Comparison of ENCODE assay signal across 9 mouse cellular contexts in genomic region chr8:72302986-72303612, GRCm38 (mm10). TPM values are rescaled to one million over a fixed set of nuclear protein-coding genes. Genes with fewer than 3 reads are reported as not detected.
A peak's percentile ranks its signal among the peaks of the same experiment; 100 is the strongest.
DNase-seq lines count a peak whose midpoint lies in the region; ATAC-seq and TF ChIP-seq lines count a peak whose summit lies in the region.
"Had no signal": no experiment of that assay in that cellular context is flagged by ENCODE, and none has a peak within 500 bp of the region (broad histone marks: within the 10 kb centered on the region; RNA-seq: fewer than 3 reads in every experiment).

No protein-coding gene starts in this region.

- H3K9ac ChIP-seq in heart, embryonic 13.5 days, result peak overlapping the region; percentile 64
- H3K9ac ChIP-seq: midbrain, embryonic 15.5 days had no signal

- H3K27ac ChIP-seq in gastrocnemius, adult 2 months, result peak overlapping the region; percentile 87
- peak overlapping the region; percentile 75 for H3K27ac ChIP-seq in heart, embryonic 13.5 days (replicated peaks)
- H3K27ac ChIP-seq in small intestine, adult 2 months (ENCODE audit: insufficient read depth, low read depth, low read length), result peak overlapping the region; percentile 90
- H3K27ac ChIP-seq: midbrain, embryonic 15.5 days had no signal

- TF ChIP-seq POLR2A in small intestine, adult 2 months (IDR thresholded peaks at IDR 0.05; ENCODE audit: low read depth, low read length), result no peak

- no peak for TF ChIP-seq CTCF in gastrocnemius, adult 2 months (IDR thresholded peaks at IDR 0.05)
- TF ChIP-seq CTCF in small intestine, adult 2 months (IDR thresholded peaks at IDR 0.05; ENCODE audit: extremely low read depth, insufficient read length, insufficient replicate concordance, low read depth, low read length), result no peak

- WGBS in heart, embryonic 13.5 days, result 48% methylated on average over 8 of the region's 8 CpGs
- WGBS in small intestine, adult 2 months, result 54% methylated on average over 8 of the region's 8 CpGs

- H3K9me3 ChIP-seq in megakaryocyte, embryonic 14.5 days, result no peaks in the 10 kb centered on the region
- H3K9me3 ChIP-seq in heart, embryonic 13.5 days, result no peaks in the 10 kb centered on the region
- H3K9me3 ChIP-seq: midbrain, embryonic 15.5 days had no signal

- H3K27me3 ChIP-seq in megakaryocyte, embryonic 14.5 days (replicated peaks), result peaks cover 43% of the 10 kb centered on the region
- H3K27me3 ChIP-seq in heart, embryonic 13.5 days (replicated peaks), result no peaks in the 10 kb centered on the region
- H3K27me3 ChIP-seq in small intestine, adult 2 months (ENCODE audit: control insufficient read depth, insufficient read depth, low read length), result no peaks in the 10 kb centered on the region
- H3K27me3 ChIP-seq: midbrain, embryonic 15.5 days had no signal

- DNase-seq in gastrocnemius, adult 2 months, result peak; percentile 35
- DNase-seq in gastrocnemius, postnatal 36 days, result no peak
- DNase-seq in cerebellum, adult 11-12 months, result no peak
- DNase-seq in c-Kit-positive CD71-positive TER-119-positive erythroid progenitor cells, embryonic 14.5 days (ENCODE audit: low spot score), result no peak

- H3K36me3 ChIP-seq in megakaryocyte, embryonic 14.5 days (replicated peaks; ENCODE audit: low read length), result no peaks in the 10 kb centered on the region
- no peaks in the 10 kb centered on the region for H3K36me3 ChIP-seq in heart, embryonic 13.5 days
- H3K36me3 ChIP-seq in small intestine, adult 2 months (ENCODE audit: control insufficient read depth, insufficient read depth, low read length), result no peaks in the 10 kb centered on the region
- H3K36me3 ChIP-seq: midbrain, embryonic 15.5 days had no signal

- intact Hi-C loops in gastrocnemius, adult 2 months (cut with DNase I), result no loop called here
- intact Hi-C loops in gastrocnemius, postnatal 36 days (cut with DNase I), result no loop called here

- H3K4me2 ChIP-seq in heart, embryonic 13.5 days, result 0 out of 2 replicates have a peak overlapping the region, but pooled peaks have one; percentile 9
- H3K4me2 ChIP-seq: midbrain, embryonic 15.5 days had no signal

- peak overlapping the region; percentile 54 for H3K4me3 ChIP-seq in gastrocnemius, adult 2 months
- H3K4me3 ChIP-seq in megakaryocyte, embryonic 14.5 days (replicated peaks), result peak overlapping the region; percentile 15
- no peak overlapping the region for H3K4me3 ChIP-seq in heart, embryonic 13.5 days
- no peak overlapping the region for H3K4me3 ChIP-seq in small intestine, adult 2 months (ENCODE audit: low read depth, low read length)
- H3K4me3 ChIP-seq: midbrain, embryonic 15.5 days had no signal

- peaks cover 27% of the 10 kb centered on the region for H3K4me1 ChIP-seq in megakaryocyte, embryonic 14.5 days
- peaks cover 18% of the 10 kb centered on the region for H3K4me1 ChIP-seq in heart, embryonic 13.5 days
- H3K4me1 ChIP-seq in small intestine, adult 2 months (ENCODE audit: control insufficient read depth, insufficient read depth, insufficient read length, low read length), result peaks cover 6% of the 10 kb centered on the region
- H3K4me1 ChIP-seq: midbrain, embryonic 15.5 days had no signal

- ATAC-seq in megakaryocyte, adult 5-6 weeks (ENCODE audit: poor library complexity, severe bottlenecking), result no peak
- ATAC-seq in heart, embryonic 13.5 days (ENCODE audit: extremely low read depth, insufficient number of reproducible peaks, low FRiP score, low TSS enrichment), result no peak
- ATAC-seq: midbrain, embryonic 15.5 days had no signal

RNA-seq across cellular contexts. Expression of gene Gm10282, which starts 2.0 kb away (rescaled TPM):
- total RNA-seq in gastrocnemius, adult 2 months (2021), result 1 to 10 TPM; 2.8 to 4.8 TPM
- 1 to 10 TPM; 2.0 to 3.0 TPM for total RNA-seq in gastrocnemius, postnatal 36 days (2021)
- polyA plus RNA-seq in megakaryocyte, embryonic 14.5 days (2012; ENCODE audit: insufficient read depth, low replicate concordance), result 27.5 and 64.2 TPM in 2 replicates
- total RNA-seq in megakaryocyte, adult 5-6 weeks (2015), result 40.0 and 43.6 TPM in 2 replicates
- 40.6 and 43.1 TPM in 2 replicates for total RNA-seq in megakaryocyte, adult 5-6 weeks (2017)
- polyA plus RNA-seq in heart, embryonic 13.5 days (2015; fragmentation: Nextera tagmentation; extraction: Ambion mirVana), result 15.9 and 19.4 TPM in 2 replicates
- polyA plus RNA-seq in small intestine, adult 2 months (2012; rRNA removed), result 0.41 TPM in 1 of 2 replicates, not detected in the other

RNA-seq across cellular contexts. Expression of gene Klf2, which starts 15.7 kb away (rescaled TPM):
- 10 to 100 TPM in 1 of 2 experiments, 1 to 10 TPM in 1; 9.1 to 38.9 TPM for total RNA-seq in gastrocnemius, adult 2 months (2021)
- total RNA-seq in gastrocnemius, postnatal 36 days (2021), result 10 to 100 TPM in 1 of 2 experiments, 1 to 10 TPM in 1; 9.3 to 26.4 TPM
- 21.5 and 29.5 TPM in 2 replicates for polyA plus RNA-seq in megakaryocyte, embryonic 14.5 days (2012; ENCODE audit: insufficient read depth, low replicate concordance)
- 70.6 and 72.1 TPM in 2 replicates for total RNA-seq in megakaryocyte, adult 5-6 weeks (2015)
- total RNA-seq in megakaryocyte, adult 5-6 weeks (2017), result 18.9 and 25.5 TPM in 2 replicates
- 14.2 and 15.1 TPM in 2 replicates for polyA plus RNA-seq in heart, embryonic 13.5 days (2015; fragmentation: Nextera tagmentation; extraction: Ambion mirVana)
- 21.4 and 24.7 TPM in 2 replicates for polyA plus RNA-seq in small intestine, adult 2 months (2012; rRNA removed)

Comparison
In these comparisons a context has a peak if more than half of its experiments do, and no peak if none do; other contexts are left out.
1. H3K4me3 ChIP-seq: peak in gastrocnemius, adult 2 months (single experiment) and megakaryocyte, embryonic 14.5 days (single experiment); none in heart, embryonic 13.5 days (single experiment) and small intestine, adult 2 months (single experiment).
2. RNA of gene Gm10282, which starts 2.0 kb away (total RNA-seq): 40.0 to 43.6 TPM in megakaryocyte, adult 5-6 weeks; 2.8 to 4.8 TPM in gastrocnemius, adult 2 months and 2.0 to 3.0 TPM in gastrocnemius, postnatal 36 days; every median in the first group is over 4 times any median in the second.
3. Peak in every context shown above with its lines, with median percentiles within 50 percentile points of each other: H3K27ac ChIP-seq.